Mouse (Mus musculus): Measurements from ENCODE around the gene Plscr2. TPM values are rescaled to one million over a fixed set of nuclear protein-coding genes. Genes with fewer than 3 reads are reported as not detected.

Gene Plscr2
- total and polyA plus RNA-seq, 3 experiments: 0.11 to 0.19 TPM; not detected in 1

DNA sequence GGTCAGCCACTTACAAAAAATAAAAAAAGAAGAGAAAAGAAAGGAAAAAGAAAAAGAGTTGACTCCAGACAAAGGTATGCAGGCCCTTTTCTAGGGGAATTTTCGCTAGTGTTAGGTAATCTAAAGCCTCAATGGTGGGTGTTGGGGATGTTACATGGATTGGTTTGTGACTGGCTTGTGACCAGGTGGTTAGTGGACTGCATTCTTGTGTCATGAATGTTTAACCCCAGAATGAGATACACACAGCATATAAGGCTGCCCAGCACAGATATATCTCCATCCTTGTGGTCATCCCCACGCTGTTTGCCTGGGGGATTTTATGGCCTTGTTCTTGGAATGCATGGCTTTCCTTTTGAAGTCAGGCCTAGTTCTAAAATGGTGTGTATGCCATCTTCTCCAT lies 2.1 kb upstream of the Plscr2 start:
- TF ChIP-seq NRF1 (IDR thresholded peaks at IDR 0.05; ENCODE audit: insufficient read depth, low read depth, low read length, poor library complexity, severe bottlenecking) (0 out of 2 replicates have a peak, but pooled peaks have one; percentile 8), MAX (IDR thresholded peaks at IDR 0.05; ENCODE audit: low read length) (no peak)
- Histone ChIP-seq H3K4me1 (ENCODE audit: control insufficient read depth in 1 of 2, insufficient read depth in 2 of 2, low read length in 2 of 2) (peaks cover 30 to 38% of the 10 kb centered on the region in 2 experiments), H3K27ac (ENCODE audit: control insufficient read depth, low read depth, low read length) (peak overlapping the region; percentile 67), H3K9me3 (replicated peaks; ENCODE audit: insufficient read depth, low read length) (no peaks in the 10 kb centered on the region), H3K4me3 (ENCODE audit: control insufficient read depth in 1 of 2, insufficient read depth in 1 of 2, low read depth in 2 of 2, low read length in 2 of 2) (no peak overlapping the region), H3K27me3 (ENCODE audit: control insufficient read depth in 1 of 2, insufficient read depth in 2 of 2, low read length in 2 of 2) (no peaks in the 10 kb centered on the region), H3K36me3 (ENCODE audit: control insufficient read depth in 1 of 2, insufficient read depth in 2 of 2, low read length in 2 of 2) (peaks cover 0 to 39% of the 10 kb centered on the region in 2 experiments; a peak in 2 of 4 replicates), H3K9ac (ENCODE audit: control insufficient read depth, low read depth, low read length, poor library complexity, severe bottlenecking) (no peak overlapping the region), H3K79me2 (ENCODE audit: control insufficient read depth, insufficient read depth, low read length, poor library complexity) (no peaks in the 10 kb centered on the region; the same call in 1 of the 2 replicates)
- no peak for DNase-seq (ENCODE audit: low read depth, low spot score)

DNA sequence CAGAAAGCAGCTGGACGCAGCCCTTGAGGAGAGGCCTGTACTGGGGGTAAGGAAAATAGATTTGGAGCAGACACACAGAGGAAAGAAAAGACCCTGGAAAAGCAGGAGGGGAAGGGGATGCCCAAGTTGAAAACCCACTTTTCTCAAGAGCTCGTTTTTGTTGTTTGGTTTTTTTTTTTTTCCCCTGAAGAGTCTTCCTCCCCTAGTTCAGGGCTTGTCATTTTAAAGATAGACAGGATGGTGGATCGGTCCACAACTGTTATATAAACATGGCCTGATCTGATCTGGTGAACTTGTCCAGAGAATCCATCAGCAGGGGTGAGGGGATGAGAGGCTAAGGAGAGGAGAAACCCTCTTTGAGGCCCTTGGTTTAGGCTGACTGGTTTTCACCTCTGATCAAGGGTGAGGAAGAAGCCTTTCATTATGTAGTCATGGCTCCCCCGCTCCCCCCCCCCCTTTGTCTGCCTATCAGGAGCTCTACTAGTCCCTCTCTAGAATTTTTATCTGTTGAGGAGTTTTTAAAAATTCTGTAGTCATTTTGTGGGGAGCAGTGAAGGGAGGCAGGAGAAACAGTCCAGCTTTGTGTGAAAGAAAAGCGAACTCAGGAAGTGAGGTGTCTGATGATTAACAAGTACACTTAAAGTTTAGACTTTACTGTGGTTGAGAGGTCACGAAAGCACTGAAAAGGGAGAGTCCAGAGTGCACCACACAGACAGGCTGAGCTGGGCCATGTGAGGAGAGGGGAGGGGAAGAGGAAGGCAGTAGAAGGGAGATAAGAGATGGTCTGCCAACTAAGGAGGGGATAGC lies 1.2 kb upstream of the Plscr2 start:
- Histone ChIP-seq H3K27me3 (ENCODE audit: control insufficient read depth in 1 of 2, insufficient read depth in 2 of 2, low read length in 2 of 2) (no peaks in the 10 kb centered on the region), H3K9me3 (replicated peaks; ENCODE audit: insufficient read depth, low read length) (no peaks in the 10 kb centered on the region), H3K4me3 (ENCODE audit: control insufficient read depth in 1 of 2, insufficient read depth in 1 of 2, low read depth in 2 of 2, low read length in 2 of 2) (peak overlapping the region; percentile 24 to 50), H3K79me2 (ENCODE audit: control insufficient read depth, insufficient read depth, low read length, poor library complexity) (no peaks in the 10 kb centered on the region; the same call in 1 of the 2 replicates), H3K27ac (ENCODE audit: control insufficient read depth, low read depth, low read length) (peak overlapping the region; percentile 98), H3K4me1 (ENCODE audit: control insufficient read depth in 1 of 2, insufficient read depth in 2 of 2, low read length in 2 of 2) (peaks cover 30 to 38% of the 10 kb centered on the region in 2 experiments), H3K9ac (ENCODE audit: control insufficient read depth, low read depth, low read length, poor library complexity, severe bottlenecking) (peak overlapping the region; percentile 74), H3K36me3 (ENCODE audit: control insufficient read depth in 1 of 2, insufficient read depth in 2 of 2, low read length in 2 of 2) (peaks cover 0 to 41% of the 10 kb centered on the region in 2 experiments; a peak in 2 of 4 replicates)
- peak; percentile 86 for DNase-seq (ENCODE audit: low read depth, low spot score)
- TF ChIP-seq CHD2 (IDR thresholded peaks at IDR 0.05; ENCODE audit: low read length) (no peak; the same call in 1 of the 2 replicates), BHLHE40 (IDR thresholded peaks at IDR 0.05; ENCODE audit: borderline replicate concordance, low read depth, low read length) (no peak; the same call in 1 of the 2 replicates), GABPA (IDR thresholded peaks at IDR 0.05; ENCODE audit: low read depth, low read length) (no peak), MAZ (IDR thresholded peaks at IDR 0.05; ENCODE audit: low read depth, low read length) (peak; percentile 95), RCOR1 (IDR thresholded peaks at IDR 0.05; ENCODE audit: low read depth, low read length) (peak; percentile 71), JUND (IDR thresholded peaks at IDR 0.05; ENCODE audit: low read depth, low read length) (no peak; the same call in 1 of the 2 replicates), MAFK (IDR thresholded peaks at IDR 0.05; ENCODE audit: borderline replicate concordance, low read depth, low read length) (0 out of 2 replicates have a peak, but pooled peaks have one; percentile 15), POLR2AphosphoS2 (IDR thresholded peaks at IDR 0.05; ENCODE audit: low read length) (no peak; the same call in 1 of the 2 replicates), RAD21 (IDR thresholded peaks at IDR 0.05; ENCODE audit: low read depth, low read length) (no peak), POLR2AphosphoS5 (IDR thresholded peaks at IDR 0.05; ENCODE audit: borderline replicate concordance, low read depth, low read length) (no peak), MEF2A (IDR thresholded peaks at IDR 0.05; ENCODE audit: extremely low read depth, insufficient replicate concordance, low read depth, low read length, poor library complexity, severe bottlenecking) (no peak), TCF12 (IDR thresholded peaks at IDR 0.05; ENCODE audit: low read depth, low read length) (peak; percentile 72), ZKSCAN1 (IDR thresholded peaks at IDR 0.05; ENCODE audit: low read depth, low read length) (no peak), ELF1 (IDR thresholded peaks at IDR 0.05; ENCODE audit: low read depth, low read length) (no peak), CHD1 (IDR thresholded peaks at IDR 0.05; ENCODE audit: low read depth, low read length) (0 out of 2 replicates have a peak, but pooled peaks have one; percentile 23), SIN3A (IDR thresholded peaks at IDR 0.05; ENCODE audit: low read length) (no peak; the same call in 1 of the 2 replicates), POLR2A (IDR thresholded peaks at IDR 0.05; ENCODE audit: control insufficient read depth in 1 of 2, insufficient read depth in 1 of 2, low read depth in 1 of 2, low read length in 2 of 2, poor library complexity in 1 of 2) (peak in 1 of 2 experiments; percentile 50; a peak in 2 of 4 replicates), TAL1 (IDR thresholded peaks at IDR 0.05; ENCODE audit: low read length) (peak; percentile 55), MYC (IDR thresholded peaks at IDR 0.05; ENCODE audit: low read depth, low read length) (0 out of 2 replicates have a peak, but pooled peaks have one; percentile 29), NRF1 (IDR thresholded peaks at IDR 0.05; ENCODE audit: insufficient read depth, low read depth, low read length, poor library complexity, severe bottlenecking) (no peak), MXI1 (IDR thresholded peaks at IDR 0.05; ENCODE audit: low read depth, low read length) (peak; percentile 43; the same call in 1 of the 2 replicates), E2F4 (IDR thresholded peaks at IDR 0.05; ENCODE audit: borderline replicate concordance, low read depth, low read length) (no peak), EP300 (IDR thresholded peaks at IDR 0.05; ENCODE audit: low read depth in 1 of 2, low read length in 2 of 2) (peak; percentile 67 to 87), KAT2A (conservative IDR thresholded peaks at IDR 0.05; ENCODE audit: low read depth, low read length) (no peak; the same call in 1 of the 2 replicates), GATA1 (IDR thresholded peaks at IDR 0.05; ENCODE audit: low read depth, low read length) (peak; percentile 73), ZMIZ1 (IDR thresholded peaks at IDR 0.05; ENCODE audit: low read depth, low read length) (no peak), CTCF (IDR thresholded peaks at IDR 0.05 in 2 of 3, conservative IDR thresholded peaks at IDR 0.05 in 1 of 3; ENCODE audit: control insufficient read depth in 1 of 3, insufficient read depth in 1 of 3, low read depth in 2 of 3, low read length in 3 of 3, poor library complexity in 1 of 3, severe bottlenecking in 1 of 3) (no peak), ZC3H11A (IDR thresholded peaks at IDR 0.05; ENCODE audit: low read depth, low read length) (no peak)

Measured in MEL (cell line).